Mouse (Mus musculus) MEL (cell line): ENCODE results near the gene Rxfp2. TPM values are rescaled to one million over a fixed set of nuclear protein-coding genes. Genes with fewer than 3 reads are reported as not detected.
A peak's percentile ranks its signal among the peaks of the same experiment; 100 is the strongest.

ENCODE experiments used
- DNase-seq: peaks from one replicate; pipeline ENCODE4 v3.0.0; 2011; ENCODE audit warnings: low read depth, low spot score
- H3K27ac ChIP-seq: 2 replicates; pipeline ENCODE4 v1.5.1; 2012; ENCODE audit warnings: low read depth, mild to moderate bottlenecking, control low read depth, low read length, moderate library complexity; ENCODE audit not compliant: control insufficient read depth
- H3K27me3 ChIP-seq, 2 experiments: fragments of 150-350 bp in 1 of 2; sonication (generic) in 1 of 2; 2 replicates each; pipeline ENCODE4 v1.6.1; 2012; ENCODE audit warnings: low read length in 2 of 2, mild to moderate bottlenecking in 2 of 2, improper control_type of control experiment in 1 of 2, moderate library complexity in 1 of 2; ENCODE audit not compliant: insufficient read depth in 2 of 2, control insufficient read depth in 1 of 2
- H3K36me3 ChIP-seq, 2 experiments: 2 replicates each; pipeline ENCODE4 v1.6.1; 2012 to 2014; ENCODE audit warnings: low read length in 2 of 2, improper control_type of control experiment in 1 of 2, inconsistent platforms in 1 of 2, mild to moderate bottlenecking in 1 of 2; ENCODE audit not compliant: insufficient read depth in 2 of 2, control insufficient read depth in 1 of 2
- H3K4me1 ChIP-seq, 2 experiments: fragments of 150-350 bp in 1 of 2; sonication (generic) in 1 of 2; 2 replicates each; pipeline ENCODE4 v1.6.1; 2012; ENCODE audit warnings: low read length in 2 of 2, improper control_type of control experiment in 1 of 2, mild to moderate bottlenecking in 1 of 2; ENCODE audit not compliant: insufficient read depth in 2 of 2, control insufficient read depth in 1 of 2
- H3K4me3 ChIP-seq, 2 experiments: fragments of 150-350 bp in 1 of 2; sonication (generic) in 1 of 2; 2 replicates each; pipeline ENCODE4 v1.5.1; 2012; ENCODE audit warnings: low read depth in 2 of 2, low read length in 2 of 2, mild to moderate bottlenecking in 2 of 2, moderate library complexity in 2 of 2, control low read depth in 1 of 2, improper control_type of control experiment in 1 of 2; ENCODE audit not compliant: control insufficient read depth in 1 of 2, insufficient read depth in 1 of 2
- H3K79me2 ChIP-seq: 2 replicates; pipeline ENCODE4 v1.6.1; 2012; ENCODE audit warnings: mild to moderate bottlenecking, low read length, moderate library complexity; ENCODE audit not compliant: control insufficient read depth, poor library complexity, insufficient read depth
- H3K9ac ChIP-seq: 2 replicates; pipeline ENCODE4 v1.6.1; 2012; ENCODE audit warnings: low read depth, mild to moderate bottlenecking, control low read depth, low read length, moderate library complexity; ENCODE audit not compliant: control insufficient read depth, poor library complexity, severe bottlenecking
- H3K9me3 ChIP-seq: fragments of 150-350 bp; sonication (generic); replicated peaks from 2 replicates; pipeline ENCODE4 v1.6.1; 2012; ENCODE audit warnings: mild to moderate bottlenecking, low read length, improper control_type of control experiment, moderate library complexity; ENCODE audit not compliant: insufficient read depth
- BHLHE40 ChIP-seq: IDR thresholded peaks from 2 replicates; pipeline ENCODE4 v1.6.1; 2012; ENCODE audit warnings: low read depth, mild to moderate bottlenecking, inconsistent platforms, low read length, improper control_type of control experiment, borderline replicate concordance
- CHD2 ChIP-seq: IDR thresholded peaks from 2 replicates; pipeline ENCODE4 v1.6.1; 2011; ENCODE audit warnings: low read length, improper control_type of control experiment
- E2F4 ChIP-seq: IDR thresholded peaks from 2 replicates; pipeline ENCODE4 v1.6.1; 2011; ENCODE audit warnings: low read depth, low read length, improper control_type of control experiment, borderline replicate concordance
- EP300 ChIP-seq, 2 experiments: IDR thresholded peaks; 2 replicates each; pipeline ENCODE4 v1.6.1; 2011; ENCODE audit warnings: improper control_type of control experiment in 2 of 2, low read length in 2 of 2, low read depth in 1 of 2, mild to moderate bottlenecking in 1 of 2
- ETS1 ChIP-seq: IDR thresholded peaks from 2 replicates; pipeline ENCODE4 v1.6.1; 2012; ENCODE audit warnings: low read depth, mild to moderate bottlenecking, inconsistent platforms, low read length, improper control_type of control experiment, moderate library complexity
- GATA1 ChIP-seq: IDR thresholded peaks from 2 replicates; pipeline ENCODE4 v1.6.1; 2011; ENCODE audit warnings: low read depth, low read length, improper control_type of control experiment
- HCFC1 ChIP-seq: IDR thresholded peaks from 2 replicates; pipeline ENCODE4 v1.6.1; 2012; ENCODE audit warnings: low read depth, mild to moderate bottlenecking, inconsistent platforms, low read length, improper control_type of control experiment, moderate library complexity
- JUND ChIP-seq: IDR thresholded peaks from 2 replicates; pipeline ENCODE4 v1.6.1; 2011; ENCODE audit warnings: low read depth, mild to moderate bottlenecking, improper control_type of control experiment, low read length
- KAT2A ChIP-seq: conservative IDR thresholded peaks from 2 replicates; pipeline ENCODE4 v1.6.1; 2012; ENCODE audit warnings: low read depth, low read length, improper control_type of control experiment, inconsistent platforms
- MAFK ChIP-seq: IDR thresholded peaks from 2 replicates; pipeline ENCODE4 v1.6.1; 2011; ENCODE audit warnings: low read depth, mild to moderate bottlenecking, low read length, improper control_type of control experiment, borderline replicate concordance
- MAZ ChIP-seq: IDR thresholded peaks from 2 replicates; pipeline ENCODE4 v1.6.1; 2012; ENCODE audit warnings: low read depth, mild to moderate bottlenecking, inconsistent platforms, low read length, improper control_type of control experiment
- MXI1 ChIP-seq: IDR thresholded peaks from 2 replicates; pipeline ENCODE4 v1.6.1; 2011; ENCODE audit warnings: mild to moderate bottlenecking, low read depth, low read length, improper control_type of control experiment
- MYB ChIP-seq: IDR thresholded peaks from 2 replicates; pipeline ENCODE4 v1.6.1; 2011; ENCODE audit warnings: mild to moderate bottlenecking, low read depth, low read length, improper control_type of control experiment
- MYC ChIP-seq: IDR thresholded peaks from 2 replicates; pipeline ENCODE4 v1.6.1; 2011; ENCODE audit warnings: low read depth, mild to moderate bottlenecking, low read length, improper control_type of control experiment, moderate library complexity
- NRF1 ChIP-seq: IDR thresholded peaks from 2 replicates; pipeline ENCODE4 v1.6.1; 2014; ENCODE audit warnings: low read depth, mild to moderate bottlenecking, inconsistent platforms, low read length, improper control_type of control experiment, moderate library complexity; ENCODE audit not compliant: poor library complexity, insufficient read depth, severe bottlenecking
- POLR2AphosphoS2 ChIP-seq: IDR thresholded peaks from 2 replicates; pipeline ENCODE4 v1.6.1; 2011; ENCODE audit warnings: low read length, improper control_type of control experiment
- POLR2AphosphoS5 ChIP-seq: IDR thresholded peaks from 2 replicates; pipeline ENCODE4 v1.6.1; 2012; ENCODE audit warnings: low read depth, borderline replicate concordance, mild to moderate bottlenecking, inconsistent platforms, low read length, moderate library complexity, mixed read lengths
- TAL1 ChIP-seq: IDR thresholded peaks from 2 replicates; pipeline ENCODE4 v1.6.1; 2012; ENCODE audit warnings: mild to moderate bottlenecking, inconsistent platforms, low read length, moderate library complexity, mixed read lengths
- TCF12 ChIP-seq: IDR thresholded peaks from 2 replicates; pipeline ENCODE4 v1.6.1; 2014; ENCODE audit warnings: low read depth, mild to moderate bottlenecking, inconsistent platforms, low read length, improper control_type of control experiment, moderate library complexity
- UBTF ChIP-seq: IDR thresholded peaks from 2 replicates; pipeline ENCODE4 v1.6.1; 2012; ENCODE audit warnings: low read depth, mild to moderate bottlenecking, inconsistent platforms, low read length, improper control_type of control experiment, moderate library complexity, borderline replicate concordance; ENCODE audit not compliant: insufficient read depth
- USF1 ChIP-seq: IDR thresholded peaks from 2 replicates; pipeline ENCODE4 v1.6.1; 2014; ENCODE audit warnings: low read depth, mild to moderate bottlenecking, inconsistent platforms, low read length, improper control_type of control experiment, moderate library complexity
- USF2 ChIP-seq, 2 experiments: IDR thresholded peaks; 2 replicates each; pipeline ENCODE4 v1.6.1; 2011 to 2012; ENCODE audit warnings: improper control_type of control experiment in 2 of 2, low read length in 2 of 2, borderline replicate concordance in 1 of 2, inconsistent platforms in 1 of 2, low read depth in 1 of 2, mild to moderate bottlenecking in 1 of 2; ENCODE audit not compliant: insufficient read depth in 1 of 2
- ZC3H11A ChIP-seq: IDR thresholded peaks from 2 replicates; pipeline ENCODE4 v1.6.1; 2012; ENCODE audit warnings: low read depth, mild to moderate bottlenecking, inconsistent platforms, low read length, improper control_type of control experiment
- ZMIZ1 ChIP-seq: IDR thresholded peaks from 2 replicates; pipeline ENCODE4 v1.6.1; 2012; ENCODE audit warnings: low read depth, mild to moderate bottlenecking, inconsistent platforms, low read length, improper control_type of control experiment, moderate library complexity
- polyA plus RNA-seq, 2 experiments: library from polyadenylated mRNA; stranded (reverse) in 1 of 2; unstranded in 1 of 2; fragments of >175 nt in 1 of 2; fragments of >200 nt in 1 of 2; gene quantifications; 2 replicates each; pipeline versions ENCODE4 v1.2.1 to v1.2.4; 2012; ENCODE audit warnings: low replicate concordance in 2 of 2, low read depth in 1 of 2; ENCODE audit not compliant: insufficient read length in 2 of 2, insufficient read depth in 1 of 2, missing spikeins in 1 of 2
- total RNA-seq: library from RNA; depleted of rRNA; stranded (reverse); fragments of 300-350 nt; gene quantifications from 2 replicates; pipeline ENCODE4 v1.2.3, GENCODE M21; 2012

The Rxfp2 gene
- total and polyA plus RNA-seq, 3 experiments = not detected

DNA sequence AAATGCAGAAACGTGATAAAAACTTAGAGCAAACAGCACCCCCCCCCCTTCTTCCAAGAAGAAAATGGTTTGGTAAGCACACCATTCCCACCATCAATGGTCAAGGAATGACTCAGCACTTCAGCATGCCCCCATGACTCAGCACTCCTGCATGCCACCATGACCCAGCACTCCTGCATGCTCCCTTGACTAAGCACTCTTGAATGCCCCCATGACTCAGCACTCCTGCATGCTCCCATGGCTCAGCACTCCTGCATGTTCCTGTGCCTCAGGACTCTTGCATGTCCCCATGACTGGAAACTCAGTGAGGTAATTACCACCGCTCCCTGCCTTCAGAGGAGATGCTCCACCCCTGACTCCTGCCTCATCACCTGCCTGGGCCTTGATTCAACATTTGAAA is 41.4 kb upstream of the Rxfp2 start:
- H3K36me3 ChIP-seq = no peaks in the 10 kb centered on the region
- H3K4me1 ChIP-seq = no peaks in the 10 kb centered on the region
- peak; percentile 8 for DNase-seq
- no peaks in the 10 kb centered on the region for H3K9me3 ChIP-seq
- H3K4me3 ChIP-seq = no peak overlapping the region
- TF ChIP-seq MYB (no peak), ETS1 (no peak), NRF1 (no peak), GATA1 (no peak), TAL1 (no peak), MXI1 (no peak), UBTF (no peak), USF1 (no peak), BHLHE40 (no peak), MAZ (no peak), MAFK (no peak)
- TF ChIP-seq, all 39 proteins: peak for 0
- Histone ChIP-seq H3K27ac (no peak overlapping the region), H3K9ac (no peak overlapping the region), H3K27me3 (no peaks in the 10 kb centered on the region), H3K79me2 (no peaks in the 10 kb centered on the region)

DNA sequence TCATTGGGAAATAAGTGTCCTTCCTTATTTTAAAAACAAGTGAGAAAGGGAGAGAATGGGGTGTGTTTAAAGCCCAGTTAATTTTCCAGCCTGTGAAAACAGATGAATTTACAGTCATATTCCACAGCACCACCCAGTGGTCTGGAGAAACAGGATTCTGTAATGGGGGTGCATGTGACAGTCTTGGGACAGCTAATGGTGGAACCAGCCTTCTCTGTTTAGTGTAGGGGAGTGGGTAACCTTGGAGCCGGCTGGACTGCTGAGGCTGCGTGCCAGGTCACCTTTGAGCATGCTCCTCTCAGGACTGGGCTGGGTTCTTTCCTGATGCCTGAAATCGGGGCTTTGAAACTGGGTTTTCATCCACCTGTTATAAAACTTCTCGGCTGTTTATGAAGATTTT is 34.9 kb upstream of the Rxfp2 start:
- H3K36me3 ChIP-seq = no peaks in the 10 kb centered on the region
- no peak overlapping the region for H3K9ac ChIP-seq
- H3K27me3 ChIP-seq = no peaks in the 10 kb centered on the region
- H3K27ac ChIP-seq = no peak overlapping the region
- no peaks in the 10 kb centered on the region for H3K4me1 ChIP-seq
- TF ChIP-seq JUND (no peak), MAFK (no peak), USF1 (no peak), TCF12 (no peak), CHD2 (no peak), MYC (no peak), USF2 (IDR thresholded peaks at IDR 0.05; ENCODE audit: borderline replicate concordance in 1 of 2, insufficient read depth in 1 of 2, low read depth in 1 of 2, low read length in 2 of 2) (no peak), KAT2A (no peak), ZC3H11A (no peak), GATA1 (no peak), ETS1 (no peak), HCFC1 (no peak), POLR2AphosphoS5 (no peak), POLR2AphosphoS2 (no peak), E2F4 (no peak), BHLHE40 (no peak), ZMIZ1 (no peak), NRF1 (no peak), EP300 (IDR thresholded peaks at IDR 0.05; ENCODE audit: low read depth in 1 of 2, low read length in 2 of 2) (no peak)
- TF ChIP-seq, all 39 proteins: peak for 0
- DNase-seq = no peak
- no peaks in the 10 kb centered on the region for H3K79me2 ChIP-seq
- no peaks in the 10 kb centered on the region for H3K9me3 ChIP-seq
- H3K4me3 ChIP-seq = no peak overlapping the region
